Mouse (Mus musculus) cortical plate, adult 2 months (tissue): ENCODE measurements around the gene Ptprm.

ENCODE experiments used
- CTCF ChIP-seq: fragments of 200-500 bp; IDR thresholded peaks from 2 replicates; pipeline ENCODE4 v1.5.1; 2011; ENCODE audit warnings: mild to moderate bottlenecking, control low read depth, low read length; ENCODE audit not compliant: insufficient read depth; ENCODE audit errors: extremely low read depth
- POLR2A ChIP-seq: fragments of 200-500 bp; IDR thresholded peaks from 2 replicates; pipeline ENCODE4 v1.6.1; 2011; ENCODE audit warnings: mild to moderate bottlenecking, low read length, control low read depth; ENCODE audit not compliant: insufficient read depth; ENCODE audit errors: extremely low read depth

- TF ChIP-seq POLR2A = no peak
- TF ChIP-seq CTCF = no peak
Measured at GRCm38 (mm10) chr17:66637951-66638722, 716.1 kb downstream of the Ptprm start.
